Mouse (Mus musculus) ES-E14 (cell line): ENCODE measurements around the gene Gpc6.

Source experiments
- CHD2 ChIP-seq: IDR thresholded peaks from 2 replicates; pipeline ENCODE4 v1.6.1; 2014; ENCODE audit warnings: mild to moderate bottlenecking, low read depth, low read length, inconsistent platforms
- HCFC1 ChIP-seq: IDR thresholded peaks from 2 replicates; pipeline ENCODE4 v1.6.1; 2012; ENCODE audit warnings: low read length, inconsistent platforms, borderline replicate concordance; ENCODE audit not compliant: insufficient read depth
- MAFK ChIP-seq: IDR thresholded peaks from 2 replicates; pipeline ENCODE4 v1.6.1; 2014; ENCODE audit warnings: mild to moderate bottlenecking, low read depth, low read length, inconsistent platforms; ENCODE audit not compliant: insufficient read depth
- ZC3H11A ChIP-seq: IDR thresholded peaks from 2 replicates; pipeline ENCODE4 v1.6.1; 2012; ENCODE audit warnings: low read depth, mild to moderate bottlenecking, inconsistent platforms, low read length, borderline replicate concordance
- ZNF384 ChIP-seq: IDR thresholded peaks from 2 replicates; pipeline ENCODE4 v1.6.1; 2012; ENCODE audit warnings: low read depth, low read length, inconsistent platforms

GRCm38 (mm10) chr14:117146089-117146488 is 221.0 kb downstream of the Gpc6 start:
- TF ChIP-seq HCFC1 = no peak
- no peak for TF ChIP-seq ZNF384
- TF ChIP-seq CHD2 = no peak
- TF ChIP-seq ZC3H11A = no peak
- no peak for TF ChIP-seq MAFK
